Mouse (Mus musculus) kidney, postnatal 36 days (tissue): ENCODE measurements around the gene Apba1.

ENCODE experiments used
- DNase-seq, 2 experiments: peaks; one replicate each; pipeline ENCODE4 v3.0.0; 2021 to 2022; ENCODE audit warnings: mixed read lengths in 2 of 2

Gene Apba1

DNA sequence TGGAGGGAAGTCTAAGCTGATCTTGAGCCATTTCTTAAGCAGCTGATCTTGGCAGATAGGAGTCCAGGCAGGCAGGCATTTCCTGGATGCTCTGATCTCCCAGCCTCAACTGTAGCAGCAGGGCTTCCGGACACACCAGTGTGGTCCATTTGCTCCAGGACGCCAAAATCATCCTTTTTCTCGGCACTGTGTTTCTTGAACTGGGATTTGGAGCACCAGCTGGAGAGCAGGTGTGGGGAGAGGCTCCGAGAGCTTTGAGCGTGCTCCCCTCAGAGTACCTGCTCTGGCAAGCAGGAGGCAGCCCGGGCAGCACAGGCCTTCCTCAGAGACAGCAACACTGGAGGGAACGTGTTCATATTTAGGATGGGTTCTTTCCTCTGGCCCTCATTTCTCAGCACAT lies 184.2 kb downstream of the Apba1 start:
- no peak for DNase-seq

DNA sequence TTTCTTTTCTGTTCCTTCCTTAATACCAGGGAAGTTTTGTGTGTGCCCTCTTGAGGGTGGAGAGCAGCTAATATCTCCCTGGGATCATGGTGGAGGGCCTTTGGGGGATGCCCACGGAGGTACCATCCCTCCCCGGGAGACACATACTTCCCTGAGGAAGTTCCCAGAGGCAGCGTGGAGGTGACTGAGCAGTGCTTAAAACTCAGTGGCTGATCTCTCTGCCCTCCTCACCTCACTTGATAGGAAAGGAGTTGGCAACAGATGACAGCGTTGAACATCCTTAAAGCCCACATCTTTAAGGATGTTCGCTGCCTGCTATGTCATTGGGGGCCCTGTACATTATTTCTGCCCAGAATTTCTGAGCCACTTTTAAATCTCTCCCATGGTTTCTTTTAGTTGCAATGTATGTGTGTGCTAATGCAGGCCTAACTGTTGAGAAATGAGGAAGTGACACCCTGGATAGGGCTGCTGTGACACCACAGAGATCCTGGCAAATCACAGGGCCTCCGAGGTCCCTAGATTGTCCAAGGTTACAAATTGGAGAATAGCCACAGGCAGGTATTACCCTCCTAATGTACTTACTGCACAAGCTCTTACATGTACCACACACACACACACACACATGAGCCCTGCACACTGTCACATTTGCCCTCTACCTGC lies 187.5 kb downstream of the Apba1 start:
- no peak for DNase-seq

DNA sequence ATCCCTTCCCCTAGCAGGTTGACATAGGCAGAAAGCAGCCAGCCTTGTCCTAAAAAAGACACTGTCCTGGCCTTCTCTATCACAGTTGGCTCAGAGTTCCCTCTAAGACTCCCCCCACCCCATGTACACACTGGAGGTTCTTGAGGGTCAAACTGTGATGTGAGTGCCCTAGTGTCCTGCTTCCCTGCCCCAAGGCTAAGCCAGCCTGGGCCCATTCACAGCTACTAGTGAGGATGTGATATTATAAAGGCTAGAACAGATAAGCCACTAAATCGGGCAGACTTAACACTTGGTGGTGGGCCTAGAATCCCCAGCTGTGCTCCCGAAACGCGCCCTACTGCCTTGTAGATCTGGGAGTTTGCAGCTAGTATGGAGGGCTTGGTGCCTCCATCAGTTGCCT lies 188.1 kb downstream of the Apba1 start:
- no peak for DNase-seq

GRCm38 (mm10) chr19:23947871-23948270 lies 189.2 kb downstream of the Apba1 start:
- DNase-seq = no peak

DNA sequence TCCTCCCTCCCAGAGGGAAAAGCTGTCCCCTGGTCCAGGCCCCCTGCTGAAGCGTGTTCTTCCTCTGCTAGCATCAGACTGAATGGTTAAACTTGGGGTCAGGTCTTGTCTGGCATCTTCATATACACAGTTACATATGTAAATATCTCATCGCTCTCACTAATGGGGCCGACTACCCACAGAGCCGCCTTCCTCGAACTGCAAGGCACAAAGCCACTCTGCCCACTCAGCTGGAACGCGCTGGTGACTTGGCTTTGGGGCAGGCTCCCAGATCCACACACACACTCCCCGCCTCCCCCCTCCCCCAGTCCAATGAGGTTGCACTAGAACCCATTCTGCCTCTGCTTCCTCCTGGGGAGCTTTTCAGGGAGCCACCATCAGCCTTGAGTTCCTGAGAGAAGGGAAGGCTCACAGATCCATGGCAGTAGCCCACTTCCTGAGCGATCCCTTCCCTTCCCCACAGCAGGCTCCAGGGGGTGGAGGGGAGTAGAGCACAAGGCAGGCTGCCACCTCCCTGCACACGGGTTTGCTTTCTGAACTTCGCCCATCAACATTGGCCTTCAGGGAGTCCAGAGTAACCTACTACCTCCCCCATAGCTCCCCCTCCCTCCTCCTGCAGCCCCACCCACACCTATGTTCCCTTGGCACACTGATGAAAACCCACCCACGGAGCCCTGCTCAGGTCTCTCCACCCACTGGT lies 189.8 kb downstream of the Apba1 start:
- peak in 1 of 2 experiments; percentile 33 for DNase-seq

GRCm38 (mm10) chr19:23955461-23955860 lies 196.8 kb downstream of the Apba1 start:
- DNase-seq = no peak

GRCm38 (mm10) chr19:23956299-23956975 lies 197.8 kb downstream of the Apba1 start:
- peak in 1 of 2 experiments; percentile 44 for DNase-seq

- DNase-seq = no peak
These were observed 198.9 kb downstream of the Apba1 start for GRCm38 (mm10) chr19:23957563-23957962.

GRCm38 (mm10) chr19:23958925-23959324 lies 200.2 kb downstream of the Apba1 start:
- no peak for DNase-seq

DNA sequence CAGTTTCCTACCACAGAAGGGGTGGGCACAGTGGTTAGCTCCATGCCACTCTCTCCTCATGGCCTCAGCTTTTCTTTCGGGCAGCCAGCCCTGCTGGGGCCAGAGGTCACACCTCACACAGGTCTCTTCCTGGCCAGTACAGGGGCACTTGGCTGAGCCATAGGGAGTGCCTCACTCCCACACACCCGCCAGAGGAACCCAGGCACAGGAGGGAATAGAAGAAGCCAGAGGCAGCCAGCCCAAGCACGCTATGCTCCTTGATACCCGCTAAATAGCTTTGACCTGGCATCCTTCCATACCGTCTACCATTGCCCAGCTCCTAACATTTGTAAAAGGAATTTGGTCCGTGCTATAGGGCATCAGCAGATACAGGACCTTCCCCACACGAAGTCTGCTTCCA lies 201.2 kb downstream of the Apba1 start:
- peak; percentile 29 to 41 for DNase-seq

DNA sequence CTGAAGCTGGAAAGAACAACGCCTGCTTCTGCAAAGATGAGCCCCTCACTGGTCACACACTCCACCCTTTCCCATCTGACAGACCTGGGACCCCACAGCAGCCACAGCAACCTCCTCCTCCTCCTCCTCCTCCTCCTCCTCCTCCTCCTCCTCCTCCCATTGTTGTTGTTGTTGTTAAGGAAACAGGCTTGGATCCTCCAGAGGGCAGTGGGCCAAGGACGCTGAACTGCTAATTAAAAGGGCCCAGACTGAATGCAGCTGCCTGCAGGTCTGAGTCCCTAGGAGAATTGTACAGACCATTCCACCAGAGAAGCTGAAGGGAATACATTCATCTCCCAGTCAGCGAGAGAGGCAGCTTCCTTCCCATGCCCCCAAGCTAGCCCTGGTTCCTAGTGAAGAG lies 201.6 kb downstream of the Apba1 start:
- peak; percentile 61 to 67 for DNase-seq

- no peak for DNase-seq
These were observed 202.3 kb downstream of the Apba1 start for GRCm38 (mm10) chr19:23960831-23961447.

- peak; percentile 42 to 83 for DNase-seq
These were observed 202.8 kb downstream of the Apba1 start for GRCm38 (mm10) chr19:23961516-23961915.

DNA sequence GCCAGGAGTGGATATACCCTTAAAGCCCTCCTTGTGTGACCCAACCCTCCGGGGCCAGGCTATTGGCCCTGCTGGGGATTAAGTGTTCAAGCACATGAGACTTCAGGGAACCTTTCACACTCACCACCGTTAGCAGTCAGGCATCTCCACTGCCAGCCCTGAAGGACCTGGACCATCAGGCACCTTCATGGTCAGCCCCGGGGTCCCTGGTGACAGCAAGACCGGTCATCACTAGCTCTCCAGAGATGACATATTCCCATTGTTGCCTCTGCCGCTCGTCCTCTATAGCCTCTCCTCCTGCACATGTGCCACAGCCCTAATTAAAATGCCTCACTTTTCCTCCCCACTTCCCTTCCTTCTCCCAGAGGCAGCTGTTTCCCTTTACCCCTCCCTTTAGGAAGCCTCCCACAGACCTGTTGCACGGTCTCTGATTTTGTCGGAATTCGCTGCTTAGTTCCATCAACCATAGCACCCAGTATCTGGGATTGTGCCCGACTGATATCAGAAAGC lies 205.8 kb downstream of the Apba1 start:
- DNase-seq = no peak

- DNase-seq = no peak
These were observed 207.7 kb downstream of the Apba1 start for GRCm38 (mm10) chr19:23966376-23966775.

DNA sequence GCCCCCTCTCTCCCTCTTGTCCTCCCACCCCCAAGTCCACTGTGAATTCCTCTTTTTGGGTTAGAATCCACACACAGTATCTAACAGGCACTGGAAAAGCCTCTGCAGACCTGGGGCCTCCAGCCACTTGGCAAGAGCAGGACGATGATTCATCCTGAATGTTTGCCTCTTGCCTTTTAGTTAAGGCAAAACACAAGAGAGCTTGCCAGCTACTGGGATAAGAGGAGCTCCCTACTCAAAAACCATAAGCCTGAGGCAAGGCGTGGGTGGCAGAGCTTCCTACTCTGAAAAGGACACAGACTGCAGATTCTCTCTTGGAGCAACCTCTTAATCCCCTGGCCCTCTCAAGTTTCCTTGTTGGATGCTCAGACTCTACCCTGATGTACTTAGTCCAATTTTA lies 208.5 kb downstream of the Apba1 start:
- DNase-seq = no peak

DNA sequence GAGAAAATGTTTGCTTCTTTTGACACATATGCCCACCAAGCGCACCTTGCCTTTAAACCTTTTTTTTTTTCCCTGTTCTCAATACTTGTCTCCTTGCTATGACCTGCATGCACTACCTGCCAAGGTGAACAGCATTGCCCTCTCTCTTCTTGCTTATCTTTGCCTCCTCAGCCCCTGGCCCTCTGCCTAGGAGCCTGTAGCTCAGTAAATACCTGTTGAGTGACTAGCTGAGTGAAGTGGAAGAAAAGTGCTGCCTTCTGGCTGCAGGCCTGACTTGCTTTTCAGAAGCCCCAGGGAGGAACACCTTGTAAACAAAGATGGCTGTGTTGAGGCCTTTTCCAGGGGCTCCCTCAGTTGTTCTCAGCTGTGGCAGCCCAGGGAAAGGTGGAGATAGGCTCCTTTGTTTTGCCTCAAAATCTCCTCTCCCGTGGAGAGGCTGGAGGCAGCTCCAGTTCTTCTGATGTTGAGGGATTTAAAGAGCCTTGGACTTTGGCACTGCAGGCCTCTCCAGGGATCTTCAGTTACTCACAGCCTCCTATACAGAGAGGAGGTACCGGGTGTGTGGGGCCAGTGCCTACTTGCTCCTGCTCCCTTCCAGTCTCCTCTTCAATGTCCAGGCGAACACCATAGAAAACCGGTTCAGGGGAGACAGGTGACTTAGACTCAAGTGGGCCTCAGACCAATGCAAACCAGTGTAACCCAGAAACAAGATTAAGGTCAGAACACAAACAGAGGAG lies 209.6 kb downstream of the Apba1 start:
- no peak for DNase-seq

DNA sequence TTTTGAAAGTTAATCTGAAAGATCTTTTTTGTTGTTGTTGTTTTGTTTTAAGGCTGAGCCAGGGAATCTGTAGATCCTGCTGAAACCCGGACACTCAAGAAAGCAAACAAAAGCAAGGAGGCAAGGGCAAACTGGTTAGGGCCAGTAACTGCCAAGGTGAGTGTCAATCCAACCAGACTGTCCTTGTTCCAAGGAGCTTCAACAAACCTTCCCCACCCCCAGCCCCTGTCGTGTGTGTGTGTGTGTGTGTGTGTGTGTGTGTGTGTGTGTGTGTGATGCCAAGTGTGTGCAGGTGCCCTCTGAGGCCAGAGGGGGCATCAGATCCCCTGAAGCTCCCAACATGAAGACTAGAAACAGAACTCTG lies 210.2 kb downstream of the Apba1 start:
- DNase-seq = no peak

GRCm38 (mm10) chr19:23970374-23970773 lies 211.7 kb downstream of the Apba1 start:
- DNase-seq = no peak

DNA sequence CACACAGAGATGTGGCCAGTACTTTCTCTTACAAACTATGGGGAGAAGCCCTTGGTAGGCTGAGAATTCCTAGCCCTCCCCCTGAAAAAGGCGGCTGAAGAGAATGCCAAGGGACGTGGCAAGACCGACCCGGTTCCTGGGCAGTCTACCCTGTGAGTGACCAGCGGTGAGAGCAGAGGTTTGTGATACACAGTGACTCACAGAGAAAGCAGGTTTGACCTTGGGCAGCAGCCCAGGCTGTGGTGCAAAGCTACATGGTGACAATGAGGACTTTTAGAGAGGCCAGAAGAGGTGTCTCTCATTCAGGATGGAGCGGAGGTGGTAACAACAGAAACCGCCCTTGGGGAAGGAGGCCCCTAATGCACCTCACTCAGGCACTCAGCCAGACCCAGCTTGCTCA lies 212.7 kb downstream of the Apba1 start:
- no peak for DNase-seq

- DNase-seq = peak in 1 of 2 experiments; percentile 41
These were observed 214.4 kb downstream of the Apba1 start for GRCm38 (mm10) chr19:23972881-23973649.

DNA sequence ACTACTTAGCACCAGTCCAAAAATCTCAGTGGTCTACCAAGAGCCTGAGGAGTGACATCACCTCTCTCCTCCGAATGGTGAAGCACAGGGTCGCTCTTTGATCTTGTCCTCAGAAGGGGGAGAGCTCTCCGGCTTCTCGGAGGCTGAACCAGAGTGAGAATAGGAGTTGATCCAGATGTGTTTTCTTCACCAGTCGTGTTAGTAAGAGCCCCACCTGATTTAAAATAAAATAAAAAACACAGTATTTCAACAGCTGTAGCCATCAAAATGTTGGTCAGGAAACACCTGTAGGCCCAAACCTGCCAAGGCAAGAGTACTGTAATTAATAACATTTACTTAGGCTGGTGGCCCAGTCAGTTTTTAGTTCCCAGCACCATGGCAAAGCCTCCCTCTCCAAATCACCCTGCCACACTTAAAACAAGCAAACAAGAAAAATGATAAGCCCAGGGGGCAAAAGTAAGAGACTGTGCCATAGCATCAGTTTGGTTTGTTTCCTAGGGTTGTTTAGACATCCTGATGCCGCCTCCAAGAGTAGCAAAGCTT lies 219.3 kb downstream of the Apba1 start:
- no peak for DNase-seq
